In genomic region chr3:89589321-89589720, GRCm38 (mm10) we compare ENCODE assay signal across 11 mouse cellular contexts.
"Had no signal": no experiment of that assay in that cellular context is flagged by ENCODE, and none has a peak within 500 bp of the region (broad histone marks: within the 10 kb centered on the region; RNA-seq: fewer than 3 reads in every experiment).

No protein-coding gene starts in this region.

- H3K27ac ChIP-seq: limb, embryonic 15.5 days; liver, embryonic 13.5 days; midbrain, embryonic 15.5 days; neural tube, embryonic 12.5 days; stomach, embryonic 15.5 days had no signal

- H3K9me3 ChIP-seq: limb, embryonic 15.5 days; liver, embryonic 13.5 days; midbrain, embryonic 15.5 days; neural tube, embryonic 12.5 days; stomach, embryonic 15.5 days had no signal

- H3K27me3 ChIP-seq: limb, embryonic 15.5 days; midbrain, embryonic 15.5 days; neural tube, embryonic 12.5 days; stomach, embryonic 15.5 days had no signal

- H3K36me3 ChIP-seq: limb, embryonic 15.5 days; liver, embryonic 13.5 days; midbrain, embryonic 15.5 days; neural tube, embryonic 12.5 days; stomach, embryonic 15.5 days had no signal

- H3K4me2 ChIP-seq: limb, embryonic 15.5 days; liver, embryonic 13.5 days; midbrain, embryonic 15.5 days; neural tube, embryonic 12.5 days; stomach, embryonic 15.5 days had no signal

- DNase-seq: kidney, postnatal 10 days; layer of hippocampus, adult 9-11 months; layer of hippocampus, postnatal 36 days; liver, embryonic 13.5 days; spleen, adult 18-20 months; thymus, adult 2 months; thymus, postnatal 25 days had no signal

- H3K4me3 ChIP-seq: limb, embryonic 15.5 days; liver, embryonic 13.5 days; midbrain, embryonic 15.5 days; neural tube, embryonic 12.5 days; stomach, embryonic 15.5 days had no signal

- H3K4me1 ChIP-seq: liver, embryonic 13.5 days had no signal

- ATAC-seq: midbrain, embryonic 15.5 days had no signal

- H3K9ac ChIP-seq: limb, embryonic 15.5 days; liver, embryonic 13.5 days; midbrain, embryonic 15.5 days; neural tube, embryonic 12.5 days; stomach, embryonic 15.5 days had no signal
